In the genomic region with DNA sequence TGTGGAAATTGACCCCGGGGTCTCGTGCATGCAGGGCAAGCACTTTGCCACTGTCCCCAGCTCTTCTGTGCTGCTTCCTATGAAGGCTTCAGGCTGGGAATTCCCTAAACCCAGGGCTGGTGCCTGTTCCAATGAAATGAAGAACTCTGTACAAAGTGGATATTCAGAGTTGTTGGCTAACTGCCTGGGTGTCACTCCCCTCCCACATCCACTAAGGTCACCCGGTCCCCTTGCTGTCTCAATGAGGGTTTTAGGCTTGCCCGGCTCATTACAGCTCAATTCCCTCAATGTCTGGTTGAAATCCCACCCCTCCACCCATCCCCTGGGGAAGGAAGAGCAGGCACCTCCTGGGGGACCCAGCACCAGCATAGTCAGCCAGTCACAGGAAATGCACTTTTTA, we compare ENCODE assay signal across 29 mouse cellular contexts. TPM values are rescaled to one million over a fixed set of nuclear protein-coding genes. Genes with fewer than 3 reads are reported as not detected.
DNase-seq lines count a peak whose midpoint lies in the region; ATAC-seq lines count a peak whose summit lies in the region.
"Had no signal": no experiment of that assay in that cellular context is flagged by ENCODE, and none has a peak within 500 bp of the region (broad histone marks: within the 10 kb centered on the region; RNA-seq: fewer than 3 reads in every experiment).

No protein-coding gene starts in this region.

- no peak for DNase-seq in hindbrain, embryonic 10.5 days (ENCODE audit: low spot score)
- DNase-seq in hindbrain, embryonic 14.5 days (ENCODE audit: low spot score), result no peak
- DNase-seq in limb, embryonic 10.5 days (ENCODE audit: low spot score), result no peak
- DNase-seq in testis, postnatal 14 days (ENCODE audit: low spot score), result peak; percentile 23
- DNase-seq in testis, postnatal 10 days (ENCODE audit: low spot score), result no peak
- no peak for DNase-seq in layer of hippocampus, postnatal 25 days (ENCODE audit: extremely low spot score in 1 of 2, low spot score in 1 of 2)
- DNase-seq: adrenal gland, postnatal 14 days; B cell, adult 2 months; cerebellum, adult 2 months; cerebellum, postnatal 14 days; gastrocnemius, postnatal 36 days; heart, postnatal 14 days; kidney, adult 18-20 months; layer of hippocampus, adult 9-11 months; liver, postnatal 0 days; lung, postnatal 10 days; right cerebral cortex, adult 18-20 months; right cerebral cortex, postnatal 4 days; thymus, postnatal 14 days had no signal

- 83% methylated on average over 4 of the region's 4 CpGs for WGBS in hindbrain, embryonic 10.5 days
- 76% methylated on average over 4 of the region's 4 CpGs for whole genome bisulfite sequencing in hindbrain, embryonic 14.5 days
- 73% methylated on average over 4 of the region's 4 CpGs for WGBS in limb, embryonic 13.5 days
- 79% methylated on average over 4 of the region's 4 CpGs for WGBS in limb, embryonic 10.5 days
- WGBS in limb, embryonic 15.5 days, result 70% methylated on average over 4 of the region's 4 CpGs

- H3K4me1 ChIP-seq in hindbrain, embryonic 10.5 days (replicated peaks), result peaks cover 11% of the 10 kb centered on the region
- H3K4me1 ChIP-seq in hindbrain, embryonic 14.5 days (replicated peaks; ENCODE audit: control insufficient read depth, insufficient read depth, low read length), result no peaks in the 10 kb centered on the region
- peaks cover 18% of the 10 kb centered on the region for H3K4me1 ChIP-seq in limb, embryonic 13.5 days
- H3K4me1 ChIP-seq in limb, embryonic 10.5 days, result 0 out of 2 replicates have a peak, but pooled peaks cover 14% of the 10 kb centered on the region
- peaks cover 29% of the 10 kb centered on the region for H3K4me1 ChIP-seq in limb, embryonic 15.5 days
- H3K4me1 ChIP-seq: forebrain, embryonic 15.5 days; neural tube, embryonic 12.5 days had no signal

- no peak overlapping the region for H3K4me2 ChIP-seq in hindbrain, embryonic 14.5 days (replicated peaks)
- no peak overlapping the region for H3K4me2 ChIP-seq in limb, embryonic 13.5 days (replicated peaks)
- H3K4me2 ChIP-seq in limb, embryonic 15.5 days, result no peak overlapping the region
- H3K4me2 ChIP-seq: forebrain, embryonic 15.5 days; limb, embryonic 12.5 days; liver, embryonic 12.5 days; midbrain, embryonic 11.5 days; neural tube, embryonic 12.5 days had no signal

- no peak overlapping the region for H3K9ac ChIP-seq in hindbrain, embryonic 14.5 days
- 0 out of 2 replicates have a peak overlapping the region, but pooled peaks have one; percentile 13 for H3K9ac ChIP-seq in limb, embryonic 13.5 days
- H3K9ac ChIP-seq in limb, embryonic 15.5 days, result no peak overlapping the region
- H3K9ac ChIP-seq: forebrain, embryonic 15.5 days; limb, embryonic 12.5 days; liver, embryonic 12.5 days; liver, postnatal 0 days; neural tube, embryonic 12.5 days had no signal

- no peak for ATAC-seq in hindbrain, embryonic 14.5 days (ENCODE audit: low FRiP score)
- no peak for ATAC-seq in limb, embryonic 13.5 days (ENCODE audit: low FRiP score, low read depth)
- no peak for ATAC-seq in limb, embryonic 15.5 days (ENCODE audit: insufficient number of reproducible peaks, low FRiP score, low TSS enrichment, low read depth)
- ATAC-seq: forebrain, embryonic 15.5 days; liver, embryonic 12.5 days; liver, postnatal 0 days; midbrain, embryonic 16.5 days had no signal

- no peaks in the 10 kb centered on the region for H3K36me3 ChIP-seq in hindbrain, embryonic 10.5 days
- H3K36me3 ChIP-seq in hindbrain, embryonic 14.5 days (replicated peaks; ENCODE audit: control insufficient read depth, insufficient read depth), result no peaks in the 10 kb centered on the region
- H3K36me3 ChIP-seq in limb, embryonic 13.5 days, result no peaks in the 10 kb centered on the region
- H3K36me3 ChIP-seq in limb, embryonic 10.5 days, result no peaks in the 10 kb centered on the region
- H3K36me3 ChIP-seq in limb, embryonic 15.5 days, result no peaks in the 10 kb centered on the region
- H3K36me3 ChIP-seq: forebrain, embryonic 15.5 days; limb, embryonic 12.5 days; liver, embryonic 12.5 days; neural tube, embryonic 12.5 days had no signal

- H3K27me3 ChIP-seq in hindbrain, embryonic 10.5 days (ENCODE audit: insufficient read depth, poor library complexity, severe bottlenecking), result 0 out of 2 replicates have a peak, but pooled peaks cover 5% of the 10 kb centered on the region
- H3K27me3 ChIP-seq in hindbrain, embryonic 14.5 days (ENCODE audit: control insufficient read depth, insufficient read depth, low read length), result no peaks in the 10 kb centered on the region
- no peaks in the 10 kb centered on the region for H3K27me3 ChIP-seq in limb, embryonic 13.5 days
- 0 out of 2 replicates have a peak, but pooled peaks cover 4% of the 10 kb centered on the region for H3K27me3 ChIP-seq in limb, embryonic 10.5 days (ENCODE audit: low read depth, poor library complexity, severe bottlenecking)
- H3K27me3 ChIP-seq in limb, embryonic 15.5 days, result no peaks in the 10 kb centered on the region
- H3K27me3 ChIP-seq: forebrain, embryonic 15.5 days; limb, embryonic 12.5 days; neural tube, embryonic 12.5 days had no signal

- no peak overlapping the region for H3K27ac ChIP-seq in hindbrain, embryonic 10.5 days
- no peak overlapping the region for H3K27ac ChIP-seq in hindbrain, embryonic 14.5 days
- H3K27ac ChIP-seq in limb, embryonic 13.5 days, result no peak overlapping the region
- no peak overlapping the region for H3K27ac ChIP-seq in limb, embryonic 10.5 days
- peak overlapping the region; percentile 18; the same call in 1 of the 2 replicates for H3K27ac ChIP-seq in limb, embryonic 15.5 days
- H3K27ac ChIP-seq: forebrain, embryonic 15.5 days; limb, embryonic 12.5 days; liver, embryonic 12.5 days; neural tube, embryonic 12.5 days had no signal

- H3K4me3 ChIP-seq in hindbrain, embryonic 10.5 days, result 0 out of 2 replicates have a peak overlapping the region, but pooled peaks have one; percentile 3
- no peak overlapping the region for H3K4me3 ChIP-seq in hindbrain, embryonic 14.5 days (replicated peaks; ENCODE audit: low read length)
- no peak overlapping the region for H3K4me3 ChIP-seq in limb, embryonic 13.5 days
- H3K4me3 ChIP-seq in limb, embryonic 10.5 days, result no peak overlapping the region
- no peak overlapping the region for H3K4me3 ChIP-seq in limb, embryonic 15.5 days
- H3K4me3 ChIP-seq: forebrain, embryonic 15.5 days; limb, embryonic 12.5 days; liver, embryonic 12.5 days; myocyte; neural tube, embryonic 12.5 days had no signal

- no peaks in the 10 kb centered on the region for H3K9me3 ChIP-seq in hindbrain, embryonic 10.5 days
- H3K9me3 ChIP-seq in hindbrain, embryonic 14.5 days (ENCODE audit: control insufficient read depth, low read length), result no peaks in the 10 kb centered on the region
- H3K9me3 ChIP-seq in limb, embryonic 13.5 days, result no peaks in the 10 kb centered on the region
- no peaks in the 10 kb centered on the region for H3K9me3 ChIP-seq in limb, embryonic 10.5 days (replicated peaks)
- no peaks in the 10 kb centered on the region for H3K9me3 ChIP-seq in limb, embryonic 15.5 days
- H3K9me3 ChIP-seq: forebrain, embryonic 15.5 days; limb, embryonic 12.5 days; liver, embryonic 12.5 days; neural tube, embryonic 12.5 days had no signal

RNA-seq across cellular contexts. Expression of gene Dnah2, which starts 28.9 kb away (rescaled TPM):
- polyA plus RNA-seq in hindbrain, embryonic 10.5 days (2016; fragmentation: Nextera tagmentation; extraction: Ambion mirVana), result 2.0 and 2.6 TPM in 2 replicates
- 4.8 and 4.9 TPM in 2 replicates for polyA plus RNA-seq in hindbrain, embryonic 14.5 days (2014; fragmentation: Nextera tagmentation; extraction: Ambion mirVana)
- polyA plus RNA-seq in limb, embryonic 13.5 days (2015; fragmentation: Nextera tagmentation; extraction: Ambion mirVana), result 2.2 and 2.4 TPM in 2 replicates
- 1.0 and 1.3 TPM in 2 replicates for polyA plus RNA-seq in limb, embryonic 10.5 days (2016; fragmentation: Nextera tagmentation; extraction: Ambion mirVana)
- 2.0 and 3.0 TPM in 2 replicates for polyA plus RNA-seq in limb, embryonic 15.5 days (2015; fragmentation: Nextera tagmentation; extraction: Ambion mirVana)
- total RNA-seq in layer of hippocampus, postnatal 25 days (2021), result 1 to 10 TPM; 3.5 to 8.0 TPM
- total RNA-seq: megakaryocyte progenitor cell, adult 5-6 weeks had no signal

RNA-seq across cellular contexts. Expression of gene Efnb3, which starts 40.0 kb away (rescaled TPM):
- polyA plus RNA-seq in hindbrain, embryonic 10.5 days (2016; fragmentation: Nextera tagmentation; extraction: Ambion mirVana), result 61.9 and 67.2 TPM in 2 replicates
- 39.9 and 40.8 TPM in 2 replicates for polyA plus RNA-seq in hindbrain, embryonic 14.5 days (2014; fragmentation: Nextera tagmentation; extraction: Ambion mirVana)
- 45.8 and 47.6 TPM in 2 replicates for polyA plus RNA-seq in limb, embryonic 13.5 days (2015; fragmentation: Nextera tagmentation; extraction: Ambion mirVana)
- polyA plus RNA-seq in limb, embryonic 10.5 days (2016; fragmentation: Nextera tagmentation; extraction: Ambion mirVana), result 44.2 and 55.2 TPM in 2 replicates
- polyA plus RNA-seq in limb, embryonic 15.5 days (2015; fragmentation: Nextera tagmentation; extraction: Ambion mirVana), result 27.9 and 33.2 TPM in 2 replicates
- total RNA-seq in layer of hippocampus, postnatal 25 days (2021), result 100 to 1,000 TPM; 134 to 139 TPM
